Mouse (Mus musculus): ENCODE data around the gene Insr. TPM values are rescaled to one million over a fixed set of nuclear protein-coding genes. Genes with fewer than 3 reads are reported as not detected.

The Insr gene
- total RNA-seq (2023): 10 to 100 TPM; 53.5 to 55.7 TPM

DNA sequence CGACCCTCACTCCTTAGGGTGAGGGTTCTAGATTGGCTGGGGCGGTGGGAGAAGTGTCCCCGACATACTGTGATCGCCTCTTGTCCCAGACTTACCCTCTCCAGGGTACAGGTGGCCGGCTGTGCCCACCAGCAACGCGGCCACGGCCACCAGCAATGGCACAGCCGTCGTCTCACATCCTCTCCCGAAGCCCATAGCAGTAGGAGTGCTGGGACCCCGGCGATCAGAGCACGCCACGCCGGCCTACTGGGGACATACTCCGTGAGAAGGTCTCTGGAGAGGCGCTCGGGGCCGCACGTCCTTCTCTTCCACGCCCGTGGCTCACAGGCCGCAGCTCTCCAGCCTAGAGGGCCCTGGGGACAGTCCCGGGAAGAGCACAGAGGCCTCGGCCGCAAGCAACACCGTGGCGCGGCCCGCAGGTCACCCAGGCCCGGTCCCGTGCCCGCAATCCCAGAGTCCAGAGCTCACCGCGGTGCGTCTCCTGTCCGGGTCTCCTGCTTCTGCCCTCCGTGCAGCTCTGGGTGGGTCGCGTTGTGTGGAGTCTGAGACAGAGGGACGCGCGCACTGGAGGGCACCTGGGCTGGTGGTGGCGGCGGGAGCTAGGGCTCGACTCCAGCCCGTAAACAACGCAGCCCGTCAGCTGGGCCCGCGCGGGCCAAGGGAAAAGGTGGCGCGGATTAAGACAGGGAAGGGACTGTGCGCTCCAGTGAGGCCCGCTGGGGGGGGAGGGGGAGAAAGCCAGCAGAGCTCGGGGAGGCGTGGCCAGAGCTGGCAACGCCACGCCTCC lies at the start of gene Insr:
Gene Insr (minus strand): TSS at position 684 of the 787 bp plus-strand sequence.

Other genes starting within 250 kb of the Insr start
- gene A430078G23Rik, start 73.8 kb upstream of the Insr start, total RNA-seq (2023): 100 to 1,000 TPM; 263 to 289 TPM
- 100 to 1,000 TPM; 269 to 313 TPM for gene Arhgef18, start 113.4 kb upstream of the Insr start, total RNA-seq (2023)
- 1 to 10 TPM; 1.4 to 2.4 TPM for gene Pex11g, start 188.1 kb upstream of the Insr start, total RNA-seq (2023)
- 1 to 10 TPM; 5.0 to 8.3 TPM for gene Tex45, start 191.2 kb upstream of the Insr start, total RNA-seq (2023)
- 1 to 10 TPM; 8.7 to 10.0 TPM for gene Zfp358, start 213.5 kb upstream of the Insr start, total RNA-seq (2023)
- gene Mcoln1, start 220.8 kb upstream of the Insr start, total RNA-seq (2023): 100 to 1,000 TPM; 105 to 106 TPM
- gene Pnpla6, start 235.8 kb upstream of the Insr start, total RNA-seq (2023): 10 to 100 TPM; 78.0 to 82.4 TPM

Measured in B cell, adult 67 days (primary cell).